Mouse (Mus musculus) heart, adult 2 months (tissue): ENCODE measurements around the gene Fbxl13. TPM values are rescaled to one million over a fixed set of nuclear protein-coding genes. Genes with fewer than 3 reads are reported as not detected.

Experiments used
- DNase-seq, 2 experiments: peaks; one replicate each; pipeline ENCODE4 v3.0.0; 2021
- H3K27ac ChIP-seq: fragments of 200-600 bp; 2 replicates; pipeline ENCODE4 v1.8.1; 2022
- H3K27me3 ChIP-seq: fragments of 200-500 bp; 2 replicates; pipeline ENCODE4 v1.6.1; 2012; ENCODE audit warnings: mild to moderate bottlenecking, low read length, inconsistent platforms, mixed read lengths; ENCODE audit not compliant: control insufficient read depth, insufficient read depth
- H3K36me3 ChIP-seq: fragments of 200-500 bp; 2 replicates; pipeline ENCODE4 v1.6.1; 2012; ENCODE audit warnings: low read length, inconsistent platforms; ENCODE audit not compliant: control insufficient read depth, insufficient read depth
- H3K4me1 ChIP-seq: fragments of 200-500 bp; 2 replicates; pipeline ENCODE4 v1.6.1; 2011; ENCODE audit warnings: low read length; ENCODE audit not compliant: control insufficient read depth, insufficient read depth
- H3K4me3 ChIP-seq: fragments of 200-600 bp; 2 replicates; pipeline ENCODE4 v1.8.1; 2022
- H3K79me2 ChIP-seq: fragments of 200-500 bp; replicated peaks from 2 replicates; pipeline ENCODE4 v1.6.1; 2012; ENCODE audit warnings: mild to moderate bottlenecking, inconsistent platforms, low read length, moderate library complexity, mixed read lengths; ENCODE audit not compliant: control insufficient read depth, insufficient read depth
- H3K9ac ChIP-seq: fragments of 200-500 bp; 2 replicates; pipeline ENCODE4 v1.6.1; 2012; ENCODE audit warnings: low read depth, mild to moderate bottlenecking, control low read depth, inconsistent platforms, low read length, mixed read lengths
- CTCF ChIP-seq: fragments of 200-600 bp; IDR thresholded peaks from 2 replicates; pipeline ENCODE4 v1.8.1; 2022; ENCODE audit warnings: antibody characterized with exemption, mild to moderate bottlenecking, moderate library complexity
- EP300 ChIP-seq: fragments of 200-500 bp; IDR thresholded peaks from 2 replicates; pipeline ENCODE4 v1.6.1; 2011; ENCODE audit warnings: low read depth, low read length, control low read depth; ENCODE audit not compliant: insufficient read depth
- POLR2A ChIP-seq: fragments of 200-500 bp; IDR thresholded peaks from 2 replicates; pipeline ENCODE4 v1.6.1; 2011; ENCODE audit warnings: mild to moderate bottlenecking, low read depth, low read length, control low read depth; ENCODE audit not compliant: insufficient read depth
- WGBS: fragments of 180-500 bp; shearing (Covaris S2); methylation state at CpG from one replicate; pipeline ENCODE4 v1.1.7; 2018; 5-methylcytosine and 5-hydroxymethylcytosine counted together
- intact Hi-C: fragments of 180-260 bp; cut with DNase I; formaldehyde crosslinking; loops from one replicate; pipeline ENCODE4 v1.15.1; 2025
- long read RNA-seq: library from polyadenylated mRNA; stranded (forward); transcript quantifications from one replicate; pipeline ENCODE4 v2.0.0, GENCODE M21; 2021
- polyA plus RNA-seq: library from polyadenylated mRNA; depleted of rRNA; stranded (reverse); fragments of >200 nt; gene quantifications from 2 replicates; pipeline ENCODE4 v1.2.3, GENCODE M21; 2012; rRNA removed
- total RNA-seq, 2 experiments: library from RNA; stranded (reverse); gene quantifications; 2 replicates each; pipeline ENCODE4 v1.2.3; 2021

Fbxl13 gene
- total RNA-seq, result not detected
- 0.35 and 0.47 TPM in 2 replicates for polyA plus RNA-seq
- long read RNA-seq, result 0 reads

- no peaks in the 10 kb centered on the region for H3K27me3 ChIP-seq
These were observed at the start of gene Fbxl13, which contains the start of gene Armc10 for GRCm38 (mm10) chr5:21645439-21646132. Fbxl13 (minus strand) TSS chr5:21645634. Armc10 (plus strand) TSS chr5:21645813.

GRCm38 (mm10) chr5:21694854-21695490 lies 49.5 kb upstream of the Fbxl13 start:
- Histone ChIP-seq H3K4me1 (no peaks in the 10 kb centered on the region), H3K4me3 (no peak overlapping the region), H3K27ac (no peak overlapping the region), H3K36me3 (no peaks in the 10 kb centered on the region), H3K27me3 (no peaks in the 10 kb centered on the region), H3K9ac (no peak overlapping the region), H3K79me2 (no peaks in the 10 kb centered on the region)
- intact Hi-C loops, result no loop called here
- 78% methylated on average over 3 of the region's 3 CpGs for WGBS
- no peak for DNase-seq
- TF ChIP-seq POLR2A (no peak), EP300 (no peak), CTCF (no peak)

More at GRCm38 (mm10) chr5:21645439-21646132, at the start of gene Fbxl13, which contains the start of gene Armc10:
- peak within 1 kb of the TSS; percentile 91 for H3K9ac ChIP-seq
- peak within 1 kb of the TSS; percentile 74 for H3K4me3 ChIP-seq
- H3K4me1 ChIP-seq, result peaks cover 2% of the 10 kb centered on the region
- DNase-seq, result peak; percentile 86 to 90
- peak within 1 kb of the TSS; percentile 65 for H3K27ac ChIP-seq
- TF ChIP-seq CTCF (no peak), POLR2A (peak; percentile 67), EP300 (0 out of 2 replicates have a peak, but pooled peaks have one; percentile 9)
- intact Hi-C loops, result loop anchor here (5.0 to 10.0 kb wide), 3 partner anchors 57 to 761 kb away; partner anchors contain the start of genes Dnajc2, Napepld, Phtf2 and Psmc2
- no peaks in the 10 kb centered on the region for H3K36me3 ChIP-seq
- under 1% methylated on average over 35 of the region's 40 CpGs for WGBS
- no peaks in the 10 kb centered on the region for H3K79me2 ChIP-seq

DNA sequence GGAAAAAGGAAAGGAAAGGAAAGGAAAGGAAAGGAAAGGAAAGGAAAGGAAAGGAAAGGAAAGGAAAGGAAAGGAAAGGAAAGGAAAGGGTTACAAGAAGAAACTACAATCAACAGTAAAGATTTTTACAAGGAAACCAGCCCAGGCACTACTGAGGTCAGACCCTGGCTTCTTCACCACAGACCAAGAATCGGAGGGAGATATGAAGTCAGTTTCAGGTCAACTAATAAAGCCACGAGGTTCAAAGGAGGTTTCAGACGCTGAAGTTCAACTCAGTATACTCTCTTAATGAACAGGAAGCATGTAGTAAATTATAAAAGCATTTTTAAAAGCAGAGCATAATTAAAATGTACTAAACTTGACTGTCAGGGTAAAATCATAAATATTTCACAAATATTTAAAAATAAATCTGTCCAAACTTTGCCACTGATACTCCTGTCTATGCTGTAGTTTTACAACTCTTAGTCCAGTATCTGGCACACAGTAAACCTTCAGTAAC lies 48.0 kb upstream of the Fbxl13 start:
- intact Hi-C loops, result no loop called here
- H3K4me1 ChIP-seq, result no peaks in the 10 kb centered on the region
- no peak overlapping the region for H3K27ac ChIP-seq
- WGBS, result 64% methylated on average over 3 of the region's 3 CpGs
- H3K36me3 ChIP-seq, result no peaks in the 10 kb centered on the region
- H3K4me3 ChIP-seq, result no peak overlapping the region
- H3K9ac ChIP-seq, result no peak overlapping the region
- no peaks in the 10 kb centered on the region for H3K79me2 ChIP-seq
- no peak for TF ChIP-seq EP300
- no peak for TF ChIP-seq CTCF
- no peak for TF ChIP-seq POLR2A
- no peak for DNase-seq
- H3K27me3 ChIP-seq, result no peaks in the 10 kb centered on the region

GRCm38 (mm10) chr5:21692230-21692629 lies 46.8 kb upstream of the Fbxl13 start:
- H3K27ac ChIP-seq, result no peak overlapping the region
- H3K36me3 ChIP-seq, result no peaks in the 10 kb centered on the region
- no peaks in the 10 kb centered on the region for H3K79me2 ChIP-seq
- H3K27me3 ChIP-seq, result no peaks in the 10 kb centered on the region
- DNase-seq, result no peak
- intact Hi-C loops, result no loop called here
- TF ChIP-seq POLR2A, result no peak
- TF ChIP-seq EP300, result no peak
- TF ChIP-seq CTCF, result no peak
- no peak overlapping the region for H3K9ac ChIP-seq
- no peaks in the 10 kb centered on the region for H3K4me1 ChIP-seq
- H3K4me3 ChIP-seq, result no peak overlapping the region
- 89% methylated on average over 5 of the region's 5 CpGs for WGBS

- Histone ChIP-seq H3K4me3 (no peak overlapping the region), H3K9ac (no peak overlapping the region), H3K27ac (no peak overlapping the region), H3K27me3 (no peaks in the 10 kb centered on the region), H3K4me1 (no peaks in the 10 kb centered on the region), H3K79me2 (no peaks in the 10 kb centered on the region), H3K36me3 (no peaks in the 10 kb centered on the region)
- DNase-seq, result no peak
- 23% methylated on average over 4 of the region's 4 CpGs for WGBS
- intact Hi-C loops, result no loop called here
- TF ChIP-seq POLR2A, result no peak
These were observed 41.6 kb upstream of the Fbxl13 start for GRCm38 (mm10) chr5:21687042-21687441.

DNA sequence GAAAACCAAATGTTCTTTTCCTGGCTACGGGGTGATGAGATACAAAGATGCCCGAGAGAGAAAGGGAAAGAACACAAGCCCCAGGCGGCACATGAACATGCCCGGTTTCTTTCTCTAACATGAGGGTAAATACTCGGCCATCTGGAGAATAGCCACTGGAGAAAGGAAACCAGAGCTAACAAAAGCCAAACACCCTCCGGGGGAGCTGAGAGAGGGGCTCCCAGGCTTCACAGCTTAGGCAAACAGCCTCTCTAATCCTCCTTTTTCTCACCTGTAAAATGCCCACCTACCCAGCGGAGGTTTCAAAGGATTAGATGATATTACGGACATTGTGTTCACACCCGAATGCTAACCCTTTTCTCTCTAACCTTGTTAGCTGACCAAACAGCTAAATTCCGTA lies 39.6 kb upstream of the Fbxl13 start:
- Histone ChIP-seq H3K4me3 (no peak overlapping the region), H3K36me3 (no peaks in the 10 kb centered on the region), H3K27ac (no peak overlapping the region), H3K79me2 (no peaks in the 10 kb centered on the region), H3K9ac (no peak overlapping the region), H3K27me3 (no peaks in the 10 kb centered on the region), H3K4me1 (no peaks in the 10 kb centered on the region; the same call in 1 of the 2 replicates)
- 77% methylated on average over 10 of the region's 10 CpGs for WGBS
- TF ChIP-seq CTCF (no peak), EP300 (no peak), POLR2A (no peak)
- intact Hi-C loops, result no loop called here
- DNase-seq, result no peak
